Mouse (Mus musculus): Measurements from ENCODE around the gene Ypel4. TPM values are rescaled to one million over a fixed set of nuclear protein-coding genes. Genes with fewer than 3 reads are reported as not detected.

The Ypel4 gene
- polyA plus RNA-seq, 1 experiment from 2014 or later: 13.8 TPM

- Histone ChIP-seq H3K27ac (ENCODE audit: low read depth, low read length) (peak overlapping the region; percentile 85), H3K4me1 (ENCODE audit: control insufficient read depth, insufficient read depth, low read length) (peaks cover 57% of the 10 kb centered on the region), H3K36me3 (ENCODE audit: control insufficient read depth, insufficient read depth, low read length) (no peaks in the 10 kb centered on the region), H3K27me3 (ENCODE audit: control insufficient read depth, insufficient read depth, low read length) (no peaks in the 10 kb centered on the region), H3K9me3 (replicated peaks; ENCODE audit: control insufficient read depth, low read length) (no peaks in the 10 kb centered on the region), H3K4me3 (ENCODE audit: low read depth, low read length) (peak overlapping the region; percentile 53), H3K9ac (ENCODE audit: low read depth, low read length) (peak overlapping the region; percentile 76), H3K4me2 (peak overlapping the region; percentile 78)
- 5% methylated on average over 2 of the region's 2 CpGs for WGBS (ENCODE audit: insufficient replicate concordance)
- no peak for ATAC-seq (replicated peaks; ENCODE audit: insufficient number of reproducible peaks, low FRiP score, low TSS enrichment)
Observed at GRCm38 (mm10) chr2:84734919-84735318, 1.1 kb downstream of the Ypel4 start.

GRCm38 (mm10) chr2:84735346-84735920 is 1.6 kb downstream of the Ypel4 start:
- H3K4me1 ChIP-seq (ENCODE audit: control insufficient read depth, insufficient read depth, low read length): peaks cover 62% of the 10 kb centered on the region
- H3K4me2 ChIP-seq: peak overlapping the region; percentile 78
- H3K9me3 ChIP-seq (replicated peaks; ENCODE audit: control insufficient read depth, low read length): no peaks in the 10 kb centered on the region
- peak overlapping the region; percentile 76 for H3K9ac ChIP-seq (ENCODE audit: low read depth, low read length)
- H3K4me3 ChIP-seq (ENCODE audit: low read depth, low read length): peak overlapping the region; percentile 53
- peak overlapping the region; percentile 85 for H3K27ac ChIP-seq (ENCODE audit: low read depth, low read length)
- 7% methylated on average over 7 of the region's 7 CpGs for WGBS (ENCODE audit: insufficient replicate concordance)
- H3K27me3 ChIP-seq (ENCODE audit: control insufficient read depth, insufficient read depth, low read length): no peaks in the 10 kb centered on the region
- H3K36me3 ChIP-seq (ENCODE audit: control insufficient read depth, insufficient read depth, low read length): no peaks in the 10 kb centered on the region; the same call in 1 of the 2 replicates
- ATAC-seq (replicated peaks; ENCODE audit: insufficient number of reproducible peaks, low FRiP score, low TSS enrichment): peak; percentile 55

- H3K36me3 ChIP-seq (ENCODE audit: control insufficient read depth, insufficient read depth, low read length): no peaks in the 10 kb centered on the region; the same call in 1 of the 2 replicates
- H3K9ac ChIP-seq (ENCODE audit: low read depth, low read length): peak overlapping the region; percentile 76; the same call in 1 of the 2 replicates
- peak overlapping the region; percentile 53 for H3K4me3 ChIP-seq (ENCODE audit: low read depth, low read length)
- WGBS (ENCODE audit: insufficient replicate concordance): 8% methylated on average over 27 of the region's 27 CpGs
- H3K27ac ChIP-seq (ENCODE audit: low read depth, low read length): peak overlapping the region; percentile 85
- ATAC-seq (replicated peaks; ENCODE audit: insufficient number of reproducible peaks, low FRiP score, low TSS enrichment): no peak
- H3K4me2 ChIP-seq: peak overlapping the region; percentile 78
- no peaks in the 10 kb centered on the region for H3K9me3 ChIP-seq (replicated peaks; ENCODE audit: control insufficient read depth, low read length)
- no peaks in the 10 kb centered on the region for H3K27me3 ChIP-seq (ENCODE audit: control insufficient read depth, insufficient read depth, low read length)
- H3K4me1 ChIP-seq (ENCODE audit: control insufficient read depth, insufficient read depth, low read length): peaks cover 73% of the 10 kb centered on the region
Observed at GRCm38 (mm10) chr2:84736312-84737161, 2.7 kb downstream of the Ypel4 start.

- 10% methylated on average over 8 of the region's 8 CpGs for WGBS (ENCODE audit: insufficient replicate concordance)
- Histone ChIP-seq H3K27me3 (ENCODE audit: control insufficient read depth, insufficient read depth, low read length) (no peaks in the 10 kb centered on the region), H3K4me1 (ENCODE audit: control insufficient read depth, insufficient read depth, low read length) (peaks cover 83% of the 10 kb centered on the region), H3K36me3 (ENCODE audit: control insufficient read depth, insufficient read depth, low read length) (no peaks in the 10 kb centered on the region; the same call in 1 of the 2 replicates), H3K4me3 (ENCODE audit: low read depth, low read length) (peak overlapping the region; percentile 53), H3K9ac (ENCODE audit: low read depth, low read length) (peak overlapping the region; percentile 76; the same call in 1 of the 2 replicates), H3K9me3 (replicated peaks; ENCODE audit: control insufficient read depth, low read length) (no peaks in the 10 kb centered on the region), H3K4me2 (peak overlapping the region; percentile 78), H3K27ac (ENCODE audit: low read depth, low read length) (peak overlapping the region; percentile 48)
- ATAC-seq (replicated peaks; ENCODE audit: insufficient number of reproducible peaks, low FRiP score, low TSS enrichment): peak; percentile 18; the same call in 1 of the 2 replicates
Observed at GRCm38 (mm10) chr2:84737451-84737925, 3.6 kb downstream of the Ypel4 start.

- H3K4me2 ChIP-seq: peak overlapping the region; percentile 78
- peaks cover 83% of the 10 kb centered on the region for H3K4me1 ChIP-seq (ENCODE audit: control insufficient read depth, insufficient read depth, low read length)
- peak overlapping the region; percentile 48; the same call in 1 of the 2 replicates for H3K27ac ChIP-seq (ENCODE audit: low read depth, low read length)
- no peaks in the 10 kb centered on the region for H3K9me3 ChIP-seq (replicated peaks; ENCODE audit: control insufficient read depth, low read length)
- H3K9ac ChIP-seq (ENCODE audit: low read depth, low read length): peak overlapping the region; percentile 28; the same call in 1 of the 2 replicates
- ATAC-seq (replicated peaks; ENCODE audit: insufficient number of reproducible peaks, low FRiP score, low TSS enrichment): no peak
- H3K4me3 ChIP-seq (ENCODE audit: low read depth, low read length): peak overlapping the region; percentile 53
- no peaks in the 10 kb centered on the region; the same call in 1 of the 2 replicates for H3K36me3 ChIP-seq (ENCODE audit: control insufficient read depth, insufficient read depth, low read length)
- WGBS (ENCODE audit: insufficient replicate concordance): 0% methylated on average over 12 of the region's 12 CpGs
- no peaks in the 10 kb centered on the region for H3K27me3 ChIP-seq (ENCODE audit: control insufficient read depth, insufficient read depth, low read length)
Observed at GRCm38 (mm10) chr2:84738271-84738911, 4.5 kb downstream of the Ypel4 start.

- Histone ChIP-seq H3K9ac (ENCODE audit: low read depth, low read length) (0 out of 2 replicates have a peak overlapping the region, but pooled peaks have one; percentile 49), H3K4me3 (ENCODE audit: low read depth, low read length) (peak overlapping the region; percentile 16; the same call in 1 of the 2 replicates)
- WGBS (ENCODE audit: insufficient replicate concordance): 77% methylated on average over 15 of the region's 15 CpGs
Observed at GRCm38 (mm10) chr2:84740608-84741333, 6.9 kb downstream of the Ypel4 start.

GRCm38 (mm10) chr2:84741841-84742450 is 8.1 kb downstream of the Ypel4 start:
- peak overlapping the region; percentile 96 for H3K27ac ChIP-seq (ENCODE audit: low read depth, low read length)
- H3K9me3 ChIP-seq (replicated peaks; ENCODE audit: control insufficient read depth, low read length): no peaks in the 10 kb centered on the region
- 3% methylated on average over 5 of the region's 5 CpGs for WGBS (ENCODE audit: insufficient replicate concordance)
- H3K27me3 ChIP-seq (ENCODE audit: control insufficient read depth, insufficient read depth, low read length): no peaks in the 10 kb centered on the region
- peak overlapping the region; percentile 73 for H3K4me3 ChIP-seq (ENCODE audit: low read depth, low read length)
- H3K4me2 ChIP-seq: peak overlapping the region; percentile 93
- no peaks in the 10 kb centered on the region; the same call in 1 of the 2 replicates for H3K36me3 ChIP-seq (ENCODE audit: control insufficient read depth, insufficient read depth, low read length)
- ATAC-seq (replicated peaks; ENCODE audit: insufficient number of reproducible peaks, low FRiP score, low TSS enrichment): no peak
- peaks cover 58% of the 10 kb centered on the region for H3K4me1 ChIP-seq (ENCODE audit: control insufficient read depth, insufficient read depth, low read length)
- H3K9ac ChIP-seq (ENCODE audit: low read depth, low read length): peak overlapping the region; percentile 97

More at GRCm38 (mm10) chr2:84740608-84741333, 6.9 kb downstream of the Ypel4 start:
- H3K4me2 ChIP-seq: peak overlapping the region; percentile 93
- ATAC-seq (replicated peaks; ENCODE audit: insufficient number of reproducible peaks, low FRiP score, low TSS enrichment): no peak
- no peaks in the 10 kb centered on the region for H3K9me3 ChIP-seq (replicated peaks; ENCODE audit: control insufficient read depth, low read length)
- peak overlapping the region; percentile 96 for H3K27ac ChIP-seq (ENCODE audit: low read depth, low read length)
- peaks cover 66% of the 10 kb centered on the region for H3K4me1 ChIP-seq (ENCODE audit: control insufficient read depth, insufficient read depth, low read length)
- no peaks in the 10 kb centered on the region; the same call in 1 of the 2 replicates for H3K36me3 ChIP-seq (ENCODE audit: control insufficient read depth, insufficient read depth, low read length)
- H3K27me3 ChIP-seq (ENCODE audit: control insufficient read depth, insufficient read depth, low read length): no peaks in the 10 kb centered on the region
